Mouse (Mus musculus): ENCODE data around the gene Exoc6b.

Gene Exoc6b

DNA sequence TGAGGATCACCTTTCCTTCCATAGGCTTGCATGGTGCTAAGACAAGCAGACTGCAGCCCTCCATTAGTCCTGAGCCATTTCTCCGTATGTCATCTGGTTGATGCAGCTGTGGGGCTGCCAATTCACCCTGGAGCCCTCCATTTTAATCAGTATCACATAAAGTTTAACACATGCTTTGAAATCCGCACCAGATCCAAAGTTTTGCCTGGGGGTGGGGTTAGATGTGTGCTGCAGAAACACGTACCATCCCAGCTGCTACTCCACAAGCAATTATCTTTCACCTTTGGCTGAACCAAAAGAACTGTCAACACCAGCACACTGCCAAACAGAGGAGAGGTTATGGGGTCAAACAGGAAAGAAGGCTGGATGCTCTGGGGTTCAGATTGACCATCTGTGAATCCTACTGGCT lies 92.7 kb downstream of the Exoc6b start:
- no peak for DNase-seq (ENCODE audit: low read depth)

DNA sequence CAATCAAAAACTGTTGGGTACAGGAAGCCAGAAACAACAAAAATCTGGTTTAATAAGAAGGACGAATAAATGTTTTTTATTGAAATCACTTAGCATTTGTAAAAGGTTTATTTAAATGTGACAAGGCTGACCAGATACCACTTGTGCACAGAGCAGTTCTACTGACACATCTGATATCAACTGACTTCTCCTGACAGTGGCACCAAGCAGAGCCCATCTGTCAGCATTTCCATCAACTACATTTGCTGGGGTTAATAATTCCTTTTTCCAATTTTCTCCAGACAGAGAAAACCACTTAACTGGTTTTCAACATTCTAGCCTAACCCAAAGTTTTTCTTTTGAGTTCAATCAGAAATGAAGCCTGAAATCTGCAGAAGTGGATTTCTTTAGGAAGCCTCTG lies 100.8 kb downstream of the Exoc6b start:
- DNase-seq (ENCODE audit: low read depth) = no peak

DNA sequence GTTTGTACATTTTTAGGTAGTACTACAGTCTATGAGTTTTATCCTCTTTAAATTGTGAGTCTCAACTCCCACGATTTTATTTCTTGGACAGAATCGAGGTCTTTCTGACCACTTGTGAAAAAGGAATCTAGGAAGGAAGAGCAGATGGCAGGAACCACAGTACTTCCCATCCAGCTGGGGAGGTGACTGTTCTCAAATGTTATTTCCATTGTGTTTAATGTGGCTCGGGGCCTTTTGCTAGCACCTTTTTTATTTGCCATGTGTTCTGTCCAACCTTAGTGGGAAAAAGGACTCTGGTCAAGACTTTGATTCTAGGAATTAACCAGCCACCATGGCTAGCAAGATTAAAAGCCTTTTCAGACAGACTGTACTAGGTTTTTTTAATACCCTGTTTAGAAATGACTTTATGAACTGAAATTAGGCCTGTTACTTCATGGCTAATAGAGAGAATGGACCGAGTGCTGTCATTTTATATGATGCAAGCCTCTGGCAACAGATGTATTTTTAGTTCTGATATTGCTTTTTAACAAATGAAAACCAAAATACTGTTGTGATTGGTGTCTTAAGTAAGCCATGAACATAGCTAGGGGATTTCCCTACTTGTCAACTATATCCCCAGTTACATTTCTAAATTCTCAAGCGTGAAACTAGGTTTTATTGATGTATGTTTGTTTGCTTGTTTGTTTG lies 104.4 kb downstream of the Exoc6b start:
- DNase-seq (ENCODE audit: low read depth) = no peak

DNA sequence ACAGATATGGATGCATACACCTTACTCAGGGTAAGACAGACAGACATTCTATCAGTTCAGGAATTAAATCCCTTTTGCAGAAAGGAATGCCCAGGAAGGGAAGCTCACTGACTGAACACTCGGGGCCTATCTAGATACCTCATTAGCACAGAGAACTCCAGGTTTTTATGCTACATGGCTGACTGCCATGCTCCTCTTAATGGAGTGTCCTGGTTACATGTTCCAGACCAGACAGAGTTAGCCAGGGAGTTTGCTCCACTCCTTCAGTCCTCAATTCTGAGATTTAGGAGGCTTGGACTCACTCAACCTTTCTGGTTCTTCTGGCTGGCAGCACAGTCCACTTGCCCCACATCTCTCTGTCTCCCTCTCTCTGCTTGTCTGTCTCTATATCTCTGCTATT lies 106.3 kb downstream of the Exoc6b start:
- no peak for DNase-seq (ENCODE audit: low read depth)

DNA sequence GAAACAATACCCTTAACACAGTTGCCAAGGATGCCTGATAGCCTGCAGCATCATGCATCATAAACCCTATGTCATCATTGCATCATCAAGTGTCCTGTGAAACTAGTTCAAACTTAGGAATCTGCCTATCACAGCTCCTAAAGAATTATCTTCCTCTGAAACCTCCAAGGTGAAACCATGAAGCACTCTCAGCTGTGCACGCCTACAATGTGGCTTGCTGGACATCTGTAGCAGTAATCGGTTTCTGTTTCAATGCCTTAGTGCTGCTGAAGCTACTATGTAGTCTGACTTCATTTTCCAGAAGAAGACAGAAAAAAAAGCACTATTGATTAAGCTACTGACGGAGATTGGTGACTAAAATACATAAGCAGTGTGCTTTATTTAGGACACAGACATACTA lies 107.5 kb downstream of the Exoc6b start:
- no peak for DNase-seq (ENCODE audit: low read depth)

DNA sequence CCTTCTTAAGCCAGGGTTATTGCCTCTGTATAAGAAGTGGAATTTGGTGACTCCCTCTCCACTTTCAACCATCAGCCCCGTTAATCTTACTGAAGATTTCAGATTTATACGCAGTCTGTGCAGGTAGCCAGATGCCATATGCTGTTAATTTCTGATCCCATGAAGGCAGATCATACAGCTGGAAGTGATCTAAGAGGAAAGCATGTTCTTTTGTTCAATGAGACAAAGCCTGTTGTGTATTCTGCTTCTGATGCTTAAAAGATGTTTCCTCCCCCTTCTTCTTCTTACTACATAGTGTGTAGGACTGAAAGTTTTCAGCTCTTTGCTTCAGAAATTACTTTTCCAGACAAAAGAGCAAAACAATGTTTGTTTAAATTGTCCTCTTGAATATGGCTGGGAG lies 109.8 kb downstream of the Exoc6b start:
- no peak for DNase-seq (ENCODE audit: low read depth)

DNA sequence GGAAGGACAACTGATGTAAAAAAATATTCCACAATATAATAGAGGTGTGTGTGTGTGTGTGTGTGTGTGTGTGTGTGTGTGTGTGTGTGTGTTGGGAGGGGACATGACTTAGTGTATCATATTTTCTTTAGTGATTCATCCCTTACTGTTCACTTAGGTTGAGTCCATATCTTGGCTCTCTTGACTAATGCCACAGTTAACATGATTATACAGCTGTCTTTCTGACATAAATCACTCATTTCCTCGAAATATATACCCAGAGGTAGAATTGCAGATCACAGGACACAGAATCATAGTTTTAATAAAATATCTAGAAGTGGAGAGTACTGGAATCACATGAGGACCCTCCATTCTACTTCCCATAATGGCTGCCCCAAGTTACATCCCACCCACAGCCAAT lies 117.7 kb downstream of the Exoc6b start:
- no peak for DNase-seq (ENCODE audit: low read depth)

DNA sequence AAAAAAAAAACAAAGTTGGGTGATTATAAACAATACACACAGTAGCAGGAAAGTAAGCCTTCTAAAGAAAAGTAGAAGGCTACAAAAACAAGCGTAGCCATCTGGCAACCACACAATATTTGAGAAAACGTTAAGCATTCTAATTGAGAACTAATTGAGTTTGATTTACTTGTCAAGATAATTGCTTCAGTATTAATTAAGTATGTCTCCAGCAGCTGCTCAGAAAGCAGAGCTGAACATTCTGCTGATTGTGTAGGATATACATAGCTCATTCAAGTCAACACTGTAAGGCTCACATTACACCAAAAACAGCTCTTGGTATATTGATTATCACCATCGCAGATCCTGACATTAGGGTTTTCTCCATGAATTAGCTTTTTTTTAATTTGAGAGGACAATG lies 122.7 kb downstream of the Exoc6b start:
- no peak for DNase-seq (ENCODE audit: low read depth)

DNA sequence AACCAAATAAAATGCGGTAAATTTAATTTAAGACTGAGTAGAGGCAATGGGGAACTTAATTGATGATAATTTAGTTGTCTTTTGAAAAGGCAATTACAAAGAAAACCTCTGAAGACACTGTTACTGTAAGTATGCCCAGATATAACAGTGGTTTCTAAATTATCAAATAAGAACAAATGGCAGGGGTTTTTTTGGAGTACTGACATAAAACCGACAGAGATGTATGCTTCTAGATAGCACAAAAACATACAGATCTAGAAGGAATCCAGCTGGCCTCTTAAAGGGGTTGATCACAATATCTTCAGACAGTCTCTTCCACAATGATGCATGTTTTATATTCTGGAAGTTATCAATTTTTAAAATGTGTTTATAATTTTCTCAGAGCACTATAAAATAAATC lies 123.2 kb downstream of the Exoc6b start:
- DNase-seq (ENCODE audit: low read depth) = no peak

DNA sequence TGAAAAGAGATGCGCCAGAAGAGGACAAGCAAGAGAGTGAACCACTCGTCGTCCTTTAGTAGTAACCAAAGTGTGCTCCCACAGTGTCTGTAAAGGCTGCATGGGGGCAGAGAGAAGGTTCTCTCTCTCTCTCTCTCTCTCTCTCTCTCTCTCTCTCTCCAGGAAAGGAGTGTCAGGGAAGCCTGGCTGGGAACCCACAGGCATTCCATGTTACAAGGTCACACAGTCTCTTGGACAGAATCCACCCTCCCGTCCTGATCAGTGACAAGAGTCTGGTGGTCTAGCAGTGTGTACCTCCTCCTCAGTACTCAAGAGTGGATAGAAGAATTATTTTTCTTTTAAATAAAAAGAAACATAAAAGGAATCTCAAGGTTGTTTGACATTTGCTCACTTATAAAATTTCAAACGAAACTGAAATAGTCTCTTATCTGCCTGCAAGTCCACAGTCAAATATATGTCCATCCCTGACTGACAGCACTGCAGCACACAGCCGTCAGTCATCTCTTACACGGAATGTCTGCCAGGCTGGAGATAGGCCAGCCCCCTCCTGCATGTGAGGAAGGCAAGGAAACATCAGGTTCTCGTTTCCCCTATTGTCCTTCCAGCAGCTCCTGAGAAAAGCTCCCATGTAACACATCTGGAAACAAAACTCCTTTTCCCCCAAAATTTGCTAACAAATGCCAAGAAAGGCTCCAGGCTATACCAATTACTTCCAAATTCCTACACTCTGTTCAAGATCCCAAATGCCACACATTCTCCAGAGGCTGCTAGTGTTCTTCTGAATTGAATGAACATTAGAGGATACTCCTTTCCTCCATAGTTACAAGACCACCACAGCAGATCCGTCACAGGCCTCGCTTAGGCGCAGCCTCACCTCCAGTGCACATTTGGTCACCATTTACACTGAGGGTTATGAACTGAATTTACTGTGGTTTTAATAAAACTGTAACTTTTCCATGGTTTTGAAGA lies 136.1 kb downstream of the Exoc6b start:
- DNase-seq (ENCODE audit: low read depth) = no peak

DNA sequence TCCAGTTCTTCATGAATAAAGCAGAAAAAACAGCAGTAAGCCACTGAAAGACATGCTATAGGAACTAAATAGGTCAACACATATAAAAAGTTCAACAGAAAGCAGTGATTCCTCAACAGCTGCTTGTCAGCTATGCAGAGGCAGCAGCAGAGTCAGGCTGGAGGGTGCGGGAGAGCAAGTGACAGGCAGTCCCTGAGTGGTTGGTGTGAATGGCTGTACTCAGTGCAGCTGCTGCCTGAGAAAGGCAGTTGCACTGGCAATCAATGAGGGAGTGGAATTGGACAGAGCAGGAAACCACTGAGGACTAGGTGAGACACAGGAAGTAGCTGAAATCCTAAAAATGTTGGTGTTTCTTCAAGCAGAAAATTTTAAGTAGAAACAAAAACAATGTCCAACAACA lies 138.3 kb downstream of the Exoc6b start:
- peak; percentile 28 for DNase-seq (ENCODE audit: low read depth)

DNA sequence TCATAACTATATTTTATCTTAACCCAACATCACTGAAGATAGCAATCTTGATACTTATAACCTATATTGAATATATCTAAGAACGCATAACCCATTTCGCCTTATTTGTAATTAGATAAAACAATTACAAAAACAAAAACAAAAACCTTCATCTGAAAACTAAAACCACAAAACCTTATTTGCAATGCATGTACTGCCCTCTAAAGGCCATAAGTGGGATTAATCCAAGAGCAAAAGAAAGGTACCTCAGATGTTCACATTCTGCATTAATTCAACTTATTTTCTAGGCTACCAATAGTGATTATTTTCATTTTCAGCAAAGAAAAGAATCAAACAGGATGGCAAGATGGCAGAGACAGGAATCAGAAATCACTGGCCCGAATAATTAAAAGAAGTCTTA lies 143.2 kb downstream of the Exoc6b start:
- peak; percentile 67 for DNase-seq (ENCODE audit: low read depth)

DNA sequence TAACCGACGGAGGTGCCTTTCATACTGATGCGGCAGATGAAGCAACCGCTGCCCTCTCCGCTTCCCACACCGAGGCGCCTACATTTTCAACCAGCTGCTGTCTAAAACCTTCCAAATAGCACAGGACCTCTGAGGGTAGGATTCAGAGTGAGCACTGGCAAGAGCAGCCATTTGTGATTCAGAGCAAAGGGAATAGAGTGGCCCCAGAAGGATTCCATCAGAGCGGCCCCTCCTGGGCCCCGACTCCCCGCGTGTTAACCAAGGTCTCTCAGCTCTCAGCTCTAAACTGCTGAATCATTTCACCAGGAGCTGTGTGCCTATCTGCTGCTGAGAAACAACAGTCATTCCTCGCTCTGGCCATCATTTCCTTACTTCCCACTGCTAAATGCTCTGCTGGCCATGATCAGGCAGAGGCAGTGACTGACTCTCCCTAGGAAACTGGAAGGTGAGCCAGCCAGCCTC lies 145.5 kb downstream of the Exoc6b start:
- DNase-seq (ENCODE audit: low read depth) = peak; percentile 61

DNA sequence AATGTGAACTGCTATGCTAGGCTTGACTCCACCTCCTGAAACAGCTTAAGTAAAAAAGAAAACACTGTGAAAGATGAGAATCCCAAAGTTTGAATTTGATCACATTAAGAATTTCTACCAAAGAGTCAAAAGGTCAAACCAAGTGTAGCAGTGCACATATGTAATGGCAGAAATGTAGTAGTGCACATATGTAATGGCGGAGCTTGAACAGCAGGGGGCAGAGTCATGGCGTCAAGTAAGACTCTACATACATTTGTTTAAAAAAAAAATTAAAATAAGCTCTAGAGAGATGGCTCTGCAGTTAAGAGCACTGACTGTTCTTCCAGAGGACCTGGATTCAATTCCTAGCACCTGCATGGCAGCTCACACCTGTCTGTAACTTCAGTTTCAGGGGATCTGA lies 153.0 kb downstream of the Exoc6b start:
- DNase-seq (ENCODE audit: low read depth) = peak; percentile 79

DNA sequence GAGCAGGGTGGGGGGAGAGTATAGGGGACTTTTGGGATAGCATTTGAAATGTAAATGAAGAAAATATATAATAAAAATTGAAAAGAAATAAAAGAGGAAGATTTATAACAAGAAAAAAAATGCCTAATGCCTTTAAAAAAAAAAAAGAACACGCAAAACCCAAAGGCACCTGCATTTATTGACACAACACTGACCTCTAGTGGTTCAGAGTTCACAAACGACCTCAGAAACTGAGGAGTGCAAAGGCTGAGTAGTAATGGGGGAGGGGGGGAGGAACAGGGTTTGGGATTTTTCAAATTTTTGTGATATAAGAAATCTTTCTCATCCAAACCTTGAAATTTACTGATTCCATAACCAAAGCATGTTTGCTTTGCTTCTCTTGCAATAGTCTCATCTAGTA lies 156.9 kb downstream of the Exoc6b start:
- DNase-seq (ENCODE audit: low read depth) = peak; percentile 84

DNA sequence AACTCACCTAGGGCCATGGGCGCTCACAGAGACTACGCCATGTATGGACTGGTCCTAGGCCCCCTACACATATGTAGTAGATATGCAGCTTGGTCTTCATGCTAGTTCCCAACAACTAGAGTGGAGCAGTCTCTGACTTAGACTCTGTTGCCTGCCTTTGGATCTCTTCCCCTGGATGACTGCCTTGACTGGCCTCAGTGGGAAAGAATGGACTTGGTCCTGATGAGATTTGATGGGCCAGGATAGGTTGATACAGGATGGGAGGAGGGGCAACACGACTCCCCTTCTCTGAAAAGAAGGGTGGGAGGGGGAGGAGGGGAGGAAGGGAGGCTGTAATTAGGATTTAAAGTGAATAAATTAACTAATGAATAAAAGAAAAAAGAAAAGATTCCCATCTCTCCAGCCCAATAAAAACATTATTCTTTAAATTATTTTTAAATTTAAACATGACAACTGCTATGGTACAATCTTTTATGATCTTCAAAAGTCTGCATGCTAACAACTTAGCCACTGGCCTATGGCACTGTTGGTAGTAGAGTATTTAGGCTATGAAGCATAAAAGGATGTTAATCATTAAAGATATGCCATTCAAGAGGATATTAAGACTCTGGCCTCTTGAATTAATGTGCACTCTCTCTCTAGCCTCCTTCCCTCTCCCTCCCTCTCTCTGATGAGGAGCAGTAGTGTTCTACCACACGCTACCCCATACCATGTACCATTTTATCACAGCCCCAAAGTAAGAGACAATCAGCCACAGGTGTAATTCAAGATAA lies 170.1 kb downstream of the Exoc6b start:
- DNase-seq (ENCODE audit: low read depth) = no peak

DNA sequence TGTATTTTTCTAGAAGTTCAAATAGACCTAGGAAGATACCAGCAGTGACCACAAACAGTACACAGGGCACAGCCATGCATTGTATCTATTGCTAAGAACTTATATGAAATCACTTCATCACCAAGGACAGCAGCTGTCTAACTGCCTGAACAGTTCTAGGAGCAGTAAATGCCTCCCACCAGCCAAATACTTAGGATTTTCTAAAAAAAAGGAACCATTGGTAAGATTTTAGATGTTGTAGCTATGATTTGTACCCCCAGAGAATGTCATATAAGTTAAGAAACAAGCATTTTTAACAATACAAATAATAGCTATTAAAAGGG lies 175.6 kb downstream of the Exoc6b start:
- DNase-seq (ENCODE audit: low read depth) = no peak

DNA sequence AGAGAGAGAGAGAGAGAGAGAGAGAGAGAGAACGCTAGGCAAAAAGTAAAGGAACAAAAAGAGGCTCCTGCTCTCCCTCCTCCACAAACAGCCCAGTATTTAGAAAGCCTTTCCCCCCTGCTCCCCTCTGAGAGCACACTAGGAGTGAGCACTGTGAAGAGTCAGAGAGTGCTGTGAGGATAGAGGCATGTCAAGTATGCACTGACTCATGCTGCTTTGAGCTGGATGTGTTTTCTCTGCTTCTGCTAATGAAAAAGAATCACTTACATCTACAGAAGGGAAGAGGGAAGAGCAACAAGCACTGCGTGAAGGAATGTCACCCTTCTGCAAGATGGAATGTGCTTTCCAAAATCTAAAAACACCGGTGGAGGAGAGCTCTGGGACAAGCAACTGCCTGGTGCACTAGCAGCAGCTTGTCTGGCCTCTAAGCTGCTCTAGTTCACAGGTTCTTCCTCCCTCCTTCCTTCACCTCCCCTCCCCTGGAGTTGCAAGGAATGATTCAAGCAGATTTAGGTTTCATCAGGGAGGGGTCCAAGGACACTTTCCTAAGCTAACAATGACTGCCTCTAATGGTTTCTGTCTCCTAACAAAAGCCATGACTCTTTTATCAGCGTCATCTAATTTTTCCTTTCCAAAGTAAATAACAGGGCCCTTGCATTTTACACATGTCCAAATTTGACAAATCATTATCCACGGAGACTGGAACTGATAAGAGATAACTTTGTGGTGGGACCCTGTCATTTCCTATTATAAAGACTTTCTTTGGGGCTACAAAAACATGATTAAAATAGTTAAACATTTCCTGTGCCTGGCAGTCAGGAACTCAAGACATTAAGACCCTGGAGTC lies 176.2 kb downstream of the Exoc6b start:
- DNase-seq (ENCODE audit: low read depth) = peak; percentile 86

DNA sequence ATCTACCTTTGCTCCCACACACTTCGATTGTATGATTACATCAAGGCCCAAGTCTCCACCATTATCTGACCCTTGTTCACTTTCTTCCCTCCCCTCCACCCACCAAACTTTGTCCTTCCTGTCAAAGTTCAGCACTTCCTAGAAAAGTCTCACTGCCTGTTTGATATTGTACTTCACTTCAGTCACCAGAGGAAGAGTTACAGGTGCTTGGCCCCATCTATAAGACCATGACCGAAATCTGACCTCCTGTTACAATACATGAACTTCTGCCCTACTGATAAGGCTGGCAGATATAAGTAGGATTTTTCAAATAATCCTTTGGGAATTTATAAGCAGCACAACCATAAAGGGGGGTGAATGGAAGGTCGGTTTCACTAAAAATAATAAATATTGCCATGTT lies 182.8 kb downstream of the Exoc6b start:
- no peak for DNase-seq (ENCODE audit: low read depth)

DNA sequence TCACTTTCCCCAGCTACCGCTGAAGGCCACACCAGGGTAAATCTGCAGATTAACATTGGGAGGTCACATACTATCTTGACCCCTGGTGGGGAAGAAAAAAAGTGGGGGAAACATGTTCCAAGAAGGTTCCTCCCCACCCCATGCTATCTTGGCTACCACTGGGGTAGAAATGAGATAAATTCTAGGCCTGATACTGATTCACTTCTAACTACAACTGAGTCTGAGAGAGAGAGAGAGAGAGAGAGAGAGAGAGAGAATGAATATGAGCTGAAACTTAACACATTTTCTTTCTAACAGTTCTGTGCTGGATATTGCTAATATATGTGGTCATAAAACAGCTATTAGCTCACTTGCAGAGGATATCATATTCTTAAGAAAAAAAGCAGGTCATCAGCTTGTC lies 184.2 kb downstream of the Exoc6b start:
- DNase-seq (ENCODE audit: low read depth) = no peak

DNA sequence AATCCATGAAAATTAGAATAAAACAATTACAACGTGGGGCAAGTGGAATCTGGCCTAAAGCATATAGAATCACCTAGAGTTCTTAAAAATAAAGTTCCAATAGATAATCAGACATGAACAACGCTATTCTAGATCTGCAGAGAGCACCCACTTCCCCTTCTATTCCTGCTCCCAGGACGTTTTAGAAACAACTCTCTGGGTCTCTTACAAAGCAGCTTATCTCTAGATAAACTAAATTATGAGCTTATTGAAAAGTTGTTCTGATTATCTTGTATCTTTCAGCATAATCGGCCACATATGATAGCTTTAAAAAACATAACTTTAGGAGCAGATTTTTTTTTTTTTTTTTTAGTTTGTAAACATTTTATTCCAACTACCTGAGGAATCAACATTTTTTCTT lies 185.6 kb downstream of the Exoc6b start:
- no peak for DNase-seq (ENCODE audit: low read depth)
